Mouse (Mus musculus): ENCODE data around the gene Lactb. TPM values are rescaled to one million over a fixed set of nuclear protein-coding genes. Genes with fewer than 3 reads are reported as not detected.

The Lactb gene
- polyA plus RNA-seq, 1 experiment from 2014 or later, result 10.2 TPM

DNA sequence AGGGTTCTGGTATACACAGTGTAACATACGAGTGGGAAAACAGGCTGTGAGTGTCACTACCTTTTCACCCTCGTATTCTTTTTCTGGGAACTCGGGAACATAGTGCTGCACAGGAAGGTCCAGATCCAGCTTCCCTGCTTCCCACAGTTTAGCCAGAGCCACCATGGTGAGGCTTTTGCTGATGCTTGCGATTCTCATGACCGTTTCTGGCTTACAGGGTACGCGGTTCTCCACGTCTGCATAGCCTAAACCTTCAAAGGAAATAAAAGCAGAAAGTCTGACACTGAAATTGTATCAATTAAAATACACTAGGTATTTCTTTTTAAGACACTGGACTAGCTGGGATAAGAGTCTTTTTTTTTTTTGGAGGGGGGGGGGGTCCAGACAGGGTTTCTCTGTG lies 4.2 kb downstream of the Lactb start:
- Histone ChIP-seq H3K4me2 (ENCODE audit: low read length) (no peak overlapping the region), H3K9me3 (replicated peaks; ENCODE audit: control insufficient read depth, low read length, poor library complexity, severe bottlenecking) (no peaks in the 10 kb centered on the region), H3K36me3 (ENCODE audit: control insufficient read depth, insufficient read depth, low read length) (peaks cover 20% of the 10 kb centered on the region), H3K27me3 (ENCODE audit: control insufficient read depth, insufficient read depth, low read depth, low read length) (no peaks in the 10 kb centered on the region), H3K27ac (ENCODE audit: low read length) (no peak overlapping the region), H3K4me3 (ENCODE audit: low read depth, low read length) (no peak overlapping the region), H3K9ac (ENCODE audit: low read depth, low read length) (no peak overlapping the region), H3K4me1 (ENCODE audit: control insufficient read depth, insufficient read depth, low read length) (peaks cover 10% of the 10 kb centered on the region)
- WGBS, result 85% methylated on average over 8 of the region's 8 CpGs
- ATAC-seq, result no peak

DNA sequence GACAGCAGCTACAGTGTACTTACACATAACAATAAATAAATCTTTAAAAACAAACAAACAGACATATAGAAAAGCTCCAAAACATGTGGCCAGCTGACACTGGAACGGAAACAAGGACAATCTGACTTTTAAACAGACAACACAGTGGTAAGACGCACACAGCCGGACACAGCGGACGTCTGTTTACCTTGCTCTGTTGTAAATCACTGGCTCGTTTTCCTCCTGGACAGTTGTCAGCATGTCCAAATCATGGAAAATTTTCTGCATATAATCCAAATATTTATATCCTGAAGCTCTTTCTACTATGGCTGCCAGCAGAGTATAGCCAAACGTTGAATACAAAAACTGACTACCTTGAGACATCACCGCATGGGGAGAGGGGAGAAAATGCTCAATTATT lies 7.8 kb downstream of the Lactb start:
- Histone ChIP-seq H3K4me1 (ENCODE audit: control insufficient read depth, insufficient read depth, low read length) (no peaks in the 10 kb centered on the region), H3K9me3 (replicated peaks; ENCODE audit: control insufficient read depth, low read length, poor library complexity, severe bottlenecking) (no peaks in the 10 kb centered on the region), H3K4me3 (ENCODE audit: low read depth, low read length) (no peak overlapping the region), H3K27ac (ENCODE audit: low read length) (no peak overlapping the region), H3K36me3 (ENCODE audit: control insufficient read depth, insufficient read depth, low read length) (peaks cover 20% of the 10 kb centered on the region), H3K4me2 (ENCODE audit: low read length) (no peak overlapping the region), H3K27me3 (ENCODE audit: control insufficient read depth, insufficient read depth, low read depth, low read length) (no peaks in the 10 kb centered on the region), H3K9ac (ENCODE audit: low read depth, low read length) (no peak overlapping the region)
- 90% methylated on average over 8 of the region's 8 CpGs for WGBS
- ATAC-seq, result no peak

DNA sequence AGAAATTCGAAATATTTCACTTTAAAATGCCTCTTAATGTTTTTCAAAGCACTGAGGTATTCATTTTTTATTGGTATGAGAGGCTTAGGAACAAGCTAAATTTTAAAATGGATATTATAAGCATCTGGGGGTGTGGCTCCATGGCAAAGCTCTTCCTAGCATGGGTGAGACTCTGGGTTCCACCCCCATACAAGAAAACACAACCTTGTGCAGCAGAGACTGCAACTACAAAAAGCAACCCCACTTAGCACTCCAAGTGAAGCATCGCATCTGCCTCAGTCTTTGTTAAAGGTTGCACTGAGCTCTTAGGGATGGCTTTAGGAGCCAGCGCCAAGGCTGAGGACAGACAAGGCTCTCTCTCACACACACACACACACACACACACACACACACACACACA lies 13.8 kb downstream of the Lactb start:
- Histone ChIP-seq H3K27me3 (ENCODE audit: control insufficient read depth, insufficient read depth, low read depth, low read length) (no peaks in the 10 kb centered on the region), H3K9me3 (replicated peaks; ENCODE audit: control insufficient read depth, low read length, poor library complexity, severe bottlenecking) (no peaks in the 10 kb centered on the region), H3K27ac (ENCODE audit: low read length) (no peak overlapping the region), H3K4me1 (ENCODE audit: control insufficient read depth, insufficient read depth, low read length) (no peaks in the 10 kb centered on the region), H3K36me3 (ENCODE audit: control insufficient read depth, insufficient read depth, low read length) (peaks cover 4% of the 10 kb centered on the region; the same call in 1 of the 2 replicates), H3K4me3 (ENCODE audit: low read depth, low read length) (no peak overlapping the region), H3K9ac (ENCODE audit: low read depth, low read length) (no peak overlapping the region), H3K4me2 (ENCODE audit: low read length) (no peak overlapping the region)
- no peak for ATAC-seq
- WGBS, result 83% methylated on average over 3 of the region's 3 CpGs

DNA sequence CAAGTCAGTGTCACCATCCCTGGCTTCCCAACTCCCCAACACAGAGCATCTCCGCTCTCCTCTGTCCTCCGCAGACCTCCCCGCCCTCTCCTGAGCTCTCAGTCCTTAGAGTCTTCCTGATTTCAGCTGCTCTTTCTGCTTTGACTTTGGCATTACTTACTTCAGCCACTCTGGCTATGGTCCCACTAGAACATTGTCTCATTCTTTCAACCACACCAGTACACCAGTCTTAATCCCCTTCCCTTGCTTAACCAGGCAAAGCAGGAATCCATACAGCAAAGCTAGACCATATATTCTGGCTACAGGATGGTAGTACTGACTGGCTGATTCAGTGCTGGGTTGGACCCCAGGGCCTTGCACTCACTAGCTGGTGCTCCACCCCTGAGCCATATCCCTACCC lies 17.8 kb downstream of the Lactb start:
- Histone ChIP-seq H3K9ac (ENCODE audit: low read depth, low read length) (no peak overlapping the region), H3K27me3 (ENCODE audit: control insufficient read depth, insufficient read depth, low read depth, low read length) (no peaks in the 10 kb centered on the region), H3K27ac (ENCODE audit: low read length) (no peak overlapping the region), H3K9me3 (replicated peaks; ENCODE audit: control insufficient read depth, low read length, poor library complexity, severe bottlenecking) (no peaks in the 10 kb centered on the region), H3K4me2 (ENCODE audit: low read length) (no peak overlapping the region), H3K36me3 (ENCODE audit: control insufficient read depth, insufficient read depth, low read length) (peaks cover 5% of the 10 kb centered on the region; the same call in 1 of the 2 replicates), H3K4me1 (ENCODE audit: control insufficient read depth, insufficient read depth, low read length) (no peaks in the 10 kb centered on the region), H3K4me3 (ENCODE audit: low read depth, low read length) (no peak overlapping the region)
- ATAC-seq, result no peak
- WGBS, result 90% methylated on average over 3 of the region's 3 CpGs

DNA sequence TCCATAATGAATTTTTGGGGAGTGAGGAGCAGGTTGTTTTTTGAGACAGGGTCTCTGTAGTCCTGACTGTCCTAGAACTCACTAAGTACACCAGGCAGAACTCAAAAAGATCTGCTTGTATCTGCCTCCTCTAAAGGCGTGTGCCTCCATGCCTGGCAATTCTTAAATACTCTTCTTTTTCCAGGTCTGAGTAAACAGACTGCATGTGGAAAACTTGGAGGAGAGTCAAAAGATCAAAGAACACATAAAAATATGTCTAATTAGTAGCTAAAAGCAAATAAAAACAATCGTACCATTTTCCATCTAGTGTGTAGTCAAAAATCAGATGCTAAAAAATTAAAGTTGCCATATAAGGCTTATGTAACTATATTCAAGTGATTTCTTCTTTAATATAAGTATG lies 22.4 kb downstream of the Lactb start:
- H3K27ac ChIP-seq (ENCODE audit: low read length), result no peak overlapping the region
- WGBS, result 95% methylated on average over 2 of the region's 2 CpGs
- 0 out of 2 replicates have a peak, but pooled peaks cover 5% of the 10 kb centered on the region for H3K36me3 ChIP-seq (ENCODE audit: control insufficient read depth, insufficient read depth, low read length)
- H3K27me3 ChIP-seq (ENCODE audit: control insufficient read depth, insufficient read depth, low read depth, low read length), result no peaks in the 10 kb centered on the region
- ATAC-seq, result no peak
- no peaks in the 10 kb centered on the region for H3K4me1 ChIP-seq (ENCODE audit: control insufficient read depth, insufficient read depth, low read length)
- no peak overlapping the region for H3K4me2 ChIP-seq (ENCODE audit: low read length)
- H3K9me3 ChIP-seq (replicated peaks; ENCODE audit: control insufficient read depth, low read length, poor library complexity, severe bottlenecking), result no peaks in the 10 kb centered on the region
- no peak overlapping the region for H3K4me3 ChIP-seq (ENCODE audit: low read depth, low read length)
- no peak overlapping the region for H3K9ac ChIP-seq (ENCODE audit: low read depth, low read length)

DNA sequence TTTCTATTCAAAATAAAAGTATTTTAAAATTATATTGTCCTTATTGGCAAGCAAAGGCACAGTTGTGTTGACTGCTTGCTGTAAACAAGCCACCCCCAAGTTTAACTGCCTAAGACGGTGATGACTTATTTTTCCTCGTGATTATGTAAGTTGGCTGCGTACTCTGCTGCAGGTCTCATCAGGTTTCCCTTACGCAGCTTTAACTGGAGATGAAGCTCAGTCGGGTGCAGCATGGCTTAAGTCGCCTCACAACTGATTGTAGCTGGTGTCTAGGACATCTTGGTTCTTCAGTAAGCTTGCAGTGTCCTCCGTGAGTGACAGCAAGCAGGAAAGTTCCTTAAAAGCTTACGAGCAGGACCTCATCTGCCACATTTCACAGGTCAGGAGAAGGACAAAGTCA lies 23.0 kb downstream of the Lactb start:
- ATAC-seq, result no peak
- 0 out of 2 replicates have a peak, but pooled peaks cover 5% of the 10 kb centered on the region for H3K36me3 ChIP-seq (ENCODE audit: control insufficient read depth, insufficient read depth, low read length)
- WGBS, result 85% methylated on average over 8 of the region's 8 CpGs
- H3K27ac ChIP-seq (ENCODE audit: low read length), result no peak overlapping the region
- H3K4me3 ChIP-seq (ENCODE audit: low read depth, low read length), result no peak overlapping the region
- H3K9ac ChIP-seq (ENCODE audit: low read depth, low read length), result no peak overlapping the region
- no peaks in the 10 kb centered on the region for H3K9me3 ChIP-seq (replicated peaks; ENCODE audit: control insufficient read depth, low read length, poor library complexity, severe bottlenecking)
- H3K4me2 ChIP-seq (ENCODE audit: low read length), result no peak overlapping the region
- H3K4me1 ChIP-seq (ENCODE audit: control insufficient read depth, insufficient read depth, low read length), result no peaks in the 10 kb centered on the region
- no peaks in the 10 kb centered on the region for H3K27me3 ChIP-seq (ENCODE audit: control insufficient read depth, insufficient read depth, low read depth, low read length)

DNA sequence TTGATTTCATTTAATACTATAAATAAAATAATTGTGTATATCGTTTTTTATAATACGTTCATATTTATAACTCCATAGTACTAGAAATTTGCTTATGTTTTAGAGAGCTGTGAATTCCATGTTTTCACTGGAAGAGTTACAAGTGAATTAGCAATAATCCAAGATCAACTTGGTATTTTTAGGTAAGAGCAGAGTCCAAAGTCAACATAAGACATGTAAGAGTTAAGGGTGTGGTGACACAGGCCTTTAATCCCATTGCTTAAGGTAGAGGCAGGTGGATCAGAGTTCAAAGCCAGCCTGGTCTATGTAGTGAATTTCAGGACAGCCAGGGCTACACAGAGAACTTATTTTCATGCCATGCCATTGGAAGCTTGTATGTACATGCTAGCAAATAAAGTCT lies 26.7 kb downstream of the Lactb start:
- no peaks in the 10 kb centered on the region for H3K27me3 ChIP-seq (ENCODE audit: control insufficient read depth, insufficient read depth, low read depth, low read length)
- no peak overlapping the region for H3K4me2 ChIP-seq (ENCODE audit: low read length)
- 98% methylated on average over 2 of the region's 2 CpGs for WGBS
- H3K36me3 ChIP-seq (ENCODE audit: control insufficient read depth, insufficient read depth, low read length), result 0 out of 2 replicates have a peak, but pooled peaks cover 2% of the 10 kb centered on the region
- no peak overlapping the region for H3K27ac ChIP-seq (ENCODE audit: low read length)
- H3K9me3 ChIP-seq (replicated peaks; ENCODE audit: control insufficient read depth, low read length, poor library complexity, severe bottlenecking), result no peaks in the 10 kb centered on the region
- H3K4me3 ChIP-seq (ENCODE audit: low read depth, low read length), result no peak overlapping the region
- peaks cover 8% of the 10 kb centered on the region for H3K4me1 ChIP-seq (ENCODE audit: control insufficient read depth, insufficient read depth, low read length)
- H3K9ac ChIP-seq (ENCODE audit: low read depth, low read length), result no peak overlapping the region
- no peak for ATAC-seq

DNA sequence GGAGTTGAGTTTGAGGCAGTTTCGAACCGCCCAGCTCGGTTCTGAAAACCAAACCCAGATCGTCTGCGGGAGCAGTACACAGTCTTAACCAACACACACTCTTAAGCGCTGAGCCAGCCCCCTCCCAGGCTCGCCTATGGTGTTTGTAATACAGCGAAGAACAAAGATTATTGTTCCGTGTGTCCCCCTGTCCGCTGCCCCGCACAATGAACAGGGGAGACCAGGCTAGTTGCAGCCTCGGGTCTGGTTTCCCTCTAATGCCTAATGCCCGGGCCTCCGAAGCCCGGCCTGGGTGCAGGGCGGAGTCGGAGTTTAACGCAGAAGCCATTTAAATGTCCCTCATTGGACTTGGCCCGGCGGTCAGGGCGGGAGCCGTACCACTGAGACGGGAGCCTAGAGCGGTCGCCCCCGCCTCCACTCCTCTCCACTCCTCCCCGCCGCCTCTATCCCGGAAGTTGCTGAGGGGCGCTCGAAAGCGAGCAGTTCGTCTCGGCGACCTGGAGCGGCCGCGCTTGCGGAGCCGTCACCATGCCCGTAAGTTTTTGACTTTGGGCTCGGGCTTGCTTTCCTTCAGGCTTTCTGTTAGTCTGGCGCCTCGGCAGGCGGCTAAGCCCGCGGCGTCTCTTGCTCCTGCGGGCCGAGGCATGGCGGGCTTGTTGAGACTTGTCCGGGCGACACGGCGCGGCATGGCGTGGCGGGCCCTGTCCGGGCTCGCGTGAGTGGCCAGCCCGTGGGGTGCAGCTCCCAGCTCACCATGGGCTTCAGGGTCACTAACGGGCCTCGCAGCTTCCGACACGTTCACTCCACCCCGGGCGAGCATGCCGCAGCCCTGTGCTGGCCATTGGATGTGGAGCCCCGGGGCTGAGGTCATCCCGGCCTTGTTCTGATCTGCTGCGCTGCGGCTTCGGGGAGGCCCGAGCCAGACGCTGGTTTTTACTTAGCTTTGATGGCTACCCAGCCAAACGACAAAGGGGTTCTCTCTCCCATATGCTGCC lies 29.3 kb downstream of the Lactb start, which contains the start of gene Rps27l:
TSS of gene Rps27l (plus strand) at position 440 of the 995 bp plus-strand sequence.
- Histone ChIP-seq H3K4me3 (ENCODE audit: low read depth, low read length) (peak within 1 kb of the TSS; percentile 89), H3K4me1 (ENCODE audit: control insufficient read depth, insufficient read depth, low read length) (peaks cover 8% of the 10 kb centered on the region), H3K4me2 (ENCODE audit: low read length) (peak within 1 kb of the TSS; percentile 93), H3K27ac (ENCODE audit: low read length) (peak within 1 kb of the TSS; percentile 96), H3K9ac (ENCODE audit: low read depth, low read length) (peak within 1 kb of the TSS; percentile 89), H3K36me3 (ENCODE audit: control insufficient read depth, insufficient read depth, low read length) (0 out of 2 replicates have a peak, but pooled peaks cover 2% of the 10 kb centered on the region), H3K9me3 (replicated peaks; ENCODE audit: control insufficient read depth, low read length, poor library complexity, severe bottlenecking) (no peaks in the 10 kb centered on the region), H3K27me3 (ENCODE audit: control insufficient read depth, insufficient read depth, low read depth, low read length) (no peaks in the 10 kb centered on the region)
- WGBS, result under 1% methylated on average over 76 of the region's 77 CpGs
- ATAC-seq, result peak; percentile 99

DNA sequence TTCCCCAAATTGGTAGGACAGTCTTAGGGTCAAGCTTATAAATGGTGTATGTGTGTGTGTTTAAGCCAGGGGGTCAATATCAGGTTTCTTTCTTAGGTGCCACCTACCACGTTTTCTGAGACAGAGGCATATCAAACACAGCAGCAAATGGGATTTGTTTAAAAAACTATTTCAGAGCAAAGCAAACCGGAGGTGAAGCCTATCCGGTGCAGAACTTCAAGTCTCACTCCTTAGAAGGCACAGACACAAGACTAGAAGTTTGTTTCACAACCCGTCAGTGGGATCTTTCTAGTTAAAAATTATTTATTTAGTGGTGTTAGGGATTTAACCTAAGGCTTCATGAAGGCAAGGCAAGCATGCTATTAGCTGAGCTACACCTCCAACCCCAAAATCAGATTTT lies 30.1 kb downstream of the Lactb start:
- H3K27me3 ChIP-seq (ENCODE audit: control insufficient read depth, insufficient read depth, low read depth, low read length), result no peaks in the 10 kb centered on the region
- H3K4me1 ChIP-seq (ENCODE audit: control insufficient read depth, insufficient read depth, low read length), result peaks cover 8% of the 10 kb centered on the region
- 0 out of 2 replicates have a peak, but pooled peaks cover 2% of the 10 kb centered on the region for H3K36me3 ChIP-seq (ENCODE audit: control insufficient read depth, insufficient read depth, low read length)
- peak overlapping the region; percentile 89 for H3K4me3 ChIP-seq (ENCODE audit: low read depth, low read length)
- H3K27ac ChIP-seq (ENCODE audit: low read length), result peak overlapping the region; percentile 96
- 24% methylated on average over 4 of the region's 4 CpGs for WGBS
- no peak for ATAC-seq
- H3K4me2 ChIP-seq (ENCODE audit: low read length), result peak overlapping the region; percentile 93
- peak overlapping the region; percentile 89 for H3K9ac ChIP-seq (ENCODE audit: low read depth, low read length)
- no peaks in the 10 kb centered on the region for H3K9me3 ChIP-seq (replicated peaks; ENCODE audit: control insufficient read depth, low read length, poor library complexity, severe bottlenecking)
